Mouse (Mus musculus) forebrain, postnatal 0 days (tissue): ENCODE measurements at regions not wholly inside any gene's neighbourhood (a gene's known extent, or its start where the extent isn't known, plus 50 kb on each side); places are given as distances from the start of the nearest gene placed in this dataset.

ENCODE experiments used
- ATAC-seq: fragments of 200-750 bp; cut with Nextera tagmentation; 2 replicates; pipeline ENCODE4 v1.8.0; 2017; ENCODE audit warnings: mild to moderate bottlenecking, moderate library complexity
- DNase-seq: peaks from one replicate; pipeline ENCODE4 v3.0.0-alpha.2; 2015
- H3K27ac ChIP-seq: fragments of 300-500 bp; sonication (generic); 2 replicates; pipeline ENCODE4 v1.5.1; 2014; ENCODE audit warnings: low read depth, mild to moderate bottlenecking, antibody characterized with exemption, low read length, moderate library complexity, mixed read lengths
- H3K27me3 ChIP-seq: fragments of 300-500 bp; sonication (generic); 2 replicates; pipeline ENCODE4 v1.6.1; 2014; ENCODE audit warnings: mild to moderate bottlenecking, low read length, mixed read lengths; ENCODE audit not compliant: insufficient read depth
- H3K36me3 ChIP-seq: fragments of 300-500 bp; sonication (generic); 2 replicates; pipeline ENCODE4 v1.6.1; 2014; ENCODE audit warnings: mild to moderate bottlenecking, moderate library complexity; ENCODE audit not compliant: insufficient read depth
- H3K4me1 ChIP-seq: fragments of 300-500 bp; sonication (generic); 2 replicates; pipeline ENCODE4 v1.6.1; 2014; ENCODE audit warnings: antibody characterized with exemption; ENCODE audit not compliant: insufficient read depth
- H3K4me2 ChIP-seq: fragments of 300-500 bp; sonication (generic); 2 replicates; pipeline ENCODE4 v1.6.1; 2014; ENCODE audit warnings: low read depth, mild to moderate bottlenecking, moderate library complexity
- H3K4me3 ChIP-seq: fragments of 300-500 bp; sonication (generic); 2 replicates; pipeline ENCODE4 v1.5.1; 2014; ENCODE audit warnings: low read depth, low read length, mixed read lengths
- H3K9ac ChIP-seq: fragments of 300-500 bp; sonication (generic); 2 replicates; pipeline ENCODE4 v1.6.1; 2014; ENCODE audit warnings: mild to moderate bottlenecking
- H3K9me3 ChIP-seq: fragments of 300-500 bp; sonication (generic); 2 replicates; pipeline ENCODE4 v1.6.1; 2016; ENCODE audit warnings: low read length
- CTCF ChIP-seq: sonication (generic); IDR thresholded peaks from 2 replicates; pipeline ENCODE4 v1.5.1; 2016; ENCODE audit warnings: antibody characterized with exemption, control low read depth, low read depth
- WGBS: fragments of 180-500 bp; shearing (Covaris S2); extraction: QIAGEN DNeasy Blood & Tissue Kit; methylation state at CpG from one replicate; pipeline ENCODE4 v1.1.7; 2014; 5-methylcytosine and 5-hydroxymethylcytosine counted together

DNA sequence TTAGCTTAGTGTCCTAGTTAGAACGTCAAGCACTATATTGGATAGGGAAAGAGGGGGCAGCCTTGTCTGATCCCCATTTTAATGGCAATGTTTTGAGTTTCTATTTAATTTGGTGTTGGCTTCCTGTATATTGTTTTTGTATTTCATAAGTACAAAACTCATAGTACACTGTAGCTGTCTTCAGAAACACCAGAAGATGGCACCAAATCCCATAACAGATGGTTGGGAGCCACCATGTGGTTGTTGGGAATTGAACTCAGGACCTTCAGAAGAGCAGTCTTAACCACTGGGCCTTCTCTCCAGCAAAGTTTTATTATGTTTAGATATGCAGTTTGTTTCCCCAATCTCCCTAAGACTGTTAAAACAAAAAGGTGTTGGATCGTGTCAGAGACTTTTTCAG lies 199.9 kb upstream of the Fam174a start:
- no peak for DNase-seq
- Histone ChIP-seq H3K4me1 (no peaks in the 10 kb centered on the region), H3K9me3 (no peaks in the 10 kb centered on the region), H3K4me3 (no peak overlapping the region), H3K27me3 (no peaks in the 10 kb centered on the region), H3K27ac (no peak overlapping the region), H3K36me3 (no peaks in the 10 kb centered on the region), H3K9ac (no peak overlapping the region), H3K4me2 (no peak overlapping the region)
- 93% methylated on average over 2 of the region's 2 CpGs for WGBS
- TF ChIP-seq CTCF = no peak
- no peak for ATAC-seq

DNA sequence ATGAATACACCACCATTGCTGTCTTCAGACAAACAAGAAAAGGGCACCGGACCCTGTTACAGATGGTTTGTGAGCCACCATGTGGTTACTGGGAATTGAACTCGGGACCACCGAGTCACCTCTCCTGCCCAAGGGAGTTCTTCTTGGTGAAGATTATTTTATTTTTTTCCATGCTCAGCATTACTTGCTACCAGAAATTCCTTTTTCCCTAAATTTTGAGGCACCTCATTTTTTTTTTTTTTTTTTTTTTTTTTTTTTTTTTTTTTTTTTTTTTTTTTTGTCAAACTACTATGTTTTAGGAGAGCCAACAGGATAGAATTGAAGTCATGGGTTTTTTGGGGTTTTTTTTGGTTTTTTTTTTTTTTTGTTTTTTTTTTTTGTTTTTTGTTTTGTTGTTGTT lies 165.9 kb upstream of the Fam174a start:
- no peak overlapping the region for H3K9ac ChIP-seq
- DNase-seq (no peak), ATAC-seq (no peak)
- no peak overlapping the region for H3K27ac ChIP-seq
- H3K9me3 ChIP-seq = no peaks in the 10 kb centered on the region
- H3K4me2 ChIP-seq = no peak overlapping the region
- 96% methylated on average over 3 of the region's 3 CpGs for WGBS
- no peak for TF ChIP-seq CTCF
- H3K4me3 ChIP-seq = no peak overlapping the region
- no peaks in the 10 kb centered on the region for H3K27me3 ChIP-seq
- no peaks in the 10 kb centered on the region for H3K36me3 ChIP-seq
- H3K4me1 ChIP-seq = no peaks in the 10 kb centered on the region

DNA sequence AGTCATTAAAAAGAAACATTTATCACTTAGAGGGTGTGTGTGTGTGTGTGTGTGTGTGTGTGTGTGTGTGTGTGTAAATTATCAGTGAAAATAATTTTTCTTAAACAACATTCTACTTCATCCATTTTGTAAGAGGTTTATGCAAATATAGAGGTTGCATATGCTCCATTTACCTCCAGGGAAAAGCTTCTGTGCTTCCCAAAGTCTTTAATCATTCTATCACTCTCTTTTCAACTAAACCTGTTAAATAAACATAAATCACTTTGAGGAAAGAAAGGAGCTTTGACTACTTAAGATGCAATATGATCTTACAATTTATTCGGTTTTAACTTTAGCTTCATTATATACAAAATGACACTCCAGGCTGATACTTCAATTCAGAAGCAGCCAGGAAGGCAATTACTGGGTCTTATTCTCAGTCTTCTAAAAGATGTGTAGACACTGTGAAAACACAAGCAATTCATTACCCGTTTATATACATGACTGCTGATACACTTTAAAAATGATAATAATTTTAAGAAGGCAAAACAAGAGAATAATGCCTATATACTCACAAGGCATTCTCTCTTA lies 139.3 kb upstream of the Fam174a start:
- no peak overlapping the region for H3K9ac ChIP-seq
- no peaks in the 10 kb centered on the region for H3K4me1 ChIP-seq
- 37% methylated on average over 2 of the region's 2 CpGs for WGBS
- H3K27ac ChIP-seq = no peak overlapping the region
- H3K27me3 ChIP-seq = no peaks in the 10 kb centered on the region
- no peaks in the 10 kb centered on the region for H3K36me3 ChIP-seq
- ATAC-seq (peak; percentile 29; the same call in 1 of the 2 replicates), DNase-seq (no peak)
- H3K4me2 ChIP-seq = no peak overlapping the region
- H3K4me3 ChIP-seq = no peak overlapping the region
- H3K9me3 ChIP-seq = no peaks in the 10 kb centered on the region
- no peak for TF ChIP-seq CTCF

DNA sequence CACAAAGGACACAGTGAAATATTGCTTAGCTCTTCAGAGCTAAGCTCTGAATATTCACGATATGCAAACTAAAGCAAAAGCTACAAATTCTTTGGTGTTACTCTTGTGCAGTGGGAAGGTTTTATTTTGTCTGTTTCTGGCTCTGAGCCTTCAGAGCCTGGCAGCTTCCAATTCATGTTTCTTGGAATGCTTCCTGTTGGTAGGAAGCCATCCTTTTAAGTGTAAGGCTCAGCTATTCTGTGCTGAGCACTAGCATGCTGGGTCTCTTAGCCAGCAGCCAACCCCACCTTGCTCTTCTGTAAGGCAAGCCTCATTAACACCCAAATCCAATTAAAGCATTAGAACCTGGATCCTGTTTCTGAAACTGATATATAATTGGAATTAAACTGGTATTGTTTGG lies 94.5 kb upstream of the Fam174a start:
- H3K36me3 ChIP-seq = no peaks in the 10 kb centered on the region
- no peak overlapping the region for H3K4me3 ChIP-seq
- no peak overlapping the region for H3K4me2 ChIP-seq
- H3K9ac ChIP-seq = no peak overlapping the region
- no peak for TF ChIP-seq CTCF
- no peaks in the 10 kb centered on the region for H3K9me3 ChIP-seq
- 23% methylated on average over 1 of the region's 1 CpGs for WGBS
- peak; percentile 88 for DNase-seq
- ATAC-seq = peak; percentile 87
- no peaks in the 10 kb centered on the region for H3K27me3 ChIP-seq
- H3K4me1 ChIP-seq = no peaks in the 10 kb centered on the region
- H3K27ac ChIP-seq = no peak overlapping the region

DNA sequence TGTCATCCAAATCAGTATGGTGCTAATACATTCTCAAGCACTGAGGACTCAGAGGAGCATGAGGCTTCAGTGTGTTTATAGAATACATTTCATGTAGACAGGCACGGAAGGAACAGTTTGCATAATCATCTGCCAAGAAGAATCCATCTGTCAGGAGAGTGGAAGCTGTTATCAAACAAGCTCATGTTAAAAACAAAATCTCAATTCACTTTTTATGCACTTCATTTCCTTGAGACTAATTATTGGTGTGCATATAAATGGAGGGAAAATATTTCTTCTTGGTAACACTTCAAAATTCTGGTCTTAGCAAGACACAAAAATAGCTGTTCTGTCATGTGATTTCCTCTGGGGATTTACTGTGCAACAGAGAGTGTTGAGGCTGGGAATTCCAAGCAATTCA lies 90.1 kb upstream of the Fam174a start:
- no peaks in the 10 kb centered on the region for H3K36me3 ChIP-seq
- TF ChIP-seq CTCF = no peak
- H3K4me2 ChIP-seq = no peak overlapping the region
- no peak overlapping the region for H3K27ac ChIP-seq
- DNase-seq = peak; percentile 88
- no peaks in the 10 kb centered on the region for H3K9me3 ChIP-seq
- no peaks in the 10 kb centered on the region for H3K4me1 ChIP-seq
- WGBS = 19% methylated on average over 1 of the region's 1 CpGs
- ATAC-seq = peak; percentile 91
- no peak overlapping the region for H3K9ac ChIP-seq
- no peak overlapping the region for H3K4me3 ChIP-seq
- H3K27me3 ChIP-seq = no peaks in the 10 kb centered on the region

DNA sequence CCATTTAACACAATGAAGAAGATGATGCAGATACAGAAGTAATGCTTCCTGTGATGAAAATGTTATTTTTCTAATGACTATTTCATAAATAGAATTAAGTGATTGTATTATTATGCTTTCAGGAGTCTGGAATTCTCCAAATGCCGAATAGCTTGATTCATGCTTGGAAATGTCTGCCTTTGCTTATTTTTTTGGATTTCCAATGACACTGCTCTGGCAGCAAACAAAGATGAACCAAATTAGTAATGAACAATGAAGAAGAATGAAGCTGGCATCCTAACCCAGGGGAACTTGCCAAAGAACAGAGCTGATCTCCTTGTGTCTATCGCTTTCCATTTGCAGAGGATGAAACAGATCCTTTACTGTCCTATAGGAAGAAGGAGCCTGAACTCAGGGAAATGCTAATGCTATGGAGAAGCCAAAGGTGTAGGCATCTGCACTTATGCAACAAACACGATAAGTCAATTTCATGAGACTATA lies 71.7 kb upstream of the Fam174a start:
- Histone ChIP-seq H3K9ac (no peak overlapping the region), H3K27me3 (no peaks in the 10 kb centered on the region), H3K4me2 (no peak overlapping the region), H3K36me3 (no peaks in the 10 kb centered on the region), H3K9me3 (no peaks in the 10 kb centered on the region), H3K4me1 (no peaks in the 10 kb centered on the region), H3K4me3 (no peak overlapping the region), H3K27ac (no peak overlapping the region)
- WGBS = 66% methylated on average over 3 of the region's 3 CpGs
- no peak for ATAC-seq
- no peak for TF ChIP-seq CTCF
- peak; percentile 21 for DNase-seq
